Mouse (Mus musculus): Measurements from ENCODE around the gene Fmod. TPM values are rescaled to one million over a fixed set of nuclear protein-coding genes. Genes with fewer than 3 reads are reported as not detected.

Fmod gene
- total RNA-seq (2022), result 100 to 1,000 TPM in 1 of 4 experiments, 10 to 100 TPM in 3; 25.4 to 104 (median 52.6) TPM

- DNase-seq (ENCODE audit: low spot score in 2 of 2), result no peak
Measured at GRCm38 (mm10) chr1:134037172-134037571, at the start of gene Fmod. TSS of gene Fmod (plus strand) at chr1:134037254.

- DNase-seq (ENCODE audit: low spot score in 2 of 2), result no peak
Measured at GRCm38 (mm10) chr1:133988845-133989244, 48.2 kb upstream of the Fmod start.

- DNase-seq (ENCODE audit: low spot score in 2 of 2), result no peak
Measured at GRCm38 (mm10) chr1:133991277-133991676, 45.8 kb upstream of the Fmod start.

GRCm38 (mm10) chr1:134005490-134005889 is 31.6 kb upstream of the Fmod start:
- no peak for DNase-seq (ENCODE audit: low spot score in 2 of 2)

GRCm38 (mm10) chr1:134006105-134006764 is 30.8 kb upstream of the Fmod start:
- no peak for DNase-seq (ENCODE audit: low spot score in 2 of 2)

- no peak for DNase-seq (ENCODE audit: low spot score in 2 of 2)
Measured at GRCm38 (mm10) chr1:134024293-134024971, 12.6 kb upstream of the Fmod start.

GRCm38 (mm10) chr1:134025975-134026374 is 11.1 kb upstream of the Fmod start:
- DNase-seq (ENCODE audit: low spot score in 2 of 2), result no peak

GRCm38 (mm10) chr1:134026741-134027140 is 10.3 kb upstream of the Fmod start:
- DNase-seq (ENCODE audit: low spot score in 2 of 2), result no peak

GRCm38 (mm10) chr1:134028161-134028846 is 8.8 kb upstream of the Fmod start:
- DNase-seq (ENCODE audit: low spot score in 2 of 2), result no peak

- DNase-seq (ENCODE audit: low spot score in 2 of 2), result no peak
Measured at GRCm38 (mm10) chr1:134036492-134036891, 562 bp upstream of the Fmod start.

- no peak for DNase-seq (ENCODE audit: low spot score in 2 of 2)
Measured at GRCm38 (mm10) chr1:134038336-134038735, 1.3 kb downstream of the Fmod start.

GRCm38 (mm10) chr1:134039361-134039760 is 2.3 kb downstream of the Fmod start:
- DNase-seq (ENCODE audit: low spot score in 2 of 2), result no peak

GRCm38 (mm10) chr1:134041900-134042299 is 4.8 kb downstream of the Fmod start:
- DNase-seq (ENCODE audit: low spot score in 2 of 2), result no peak

- no peak for DNase-seq (ENCODE audit: low spot score in 2 of 2)
Measured at GRCm38 (mm10) chr1:134042341-134042740, 5.3 kb downstream of the Fmod start.

- no peak for DNase-seq (ENCODE audit: low spot score in 2 of 2)
Measured at GRCm38 (mm10) chr1:134044805-134045204, 7.8 kb downstream of the Fmod start.

- peak in 1 of 2 experiments; percentile 50 for DNase-seq (ENCODE audit: low spot score in 2 of 2)
Measured at GRCm38 (mm10) chr1:134045971-134046370, 8.9 kb downstream of the Fmod start.

GRCm38 (mm10) chr1:134046387-134046786 is 9.3 kb downstream of the Fmod start:
- DNase-seq (ENCODE audit: low spot score in 2 of 2), result no peak

GRCm38 (mm10) chr1:134047431-134047830 is 10.4 kb downstream of the Fmod start:
- no peak for DNase-seq (ENCODE audit: low spot score in 2 of 2)

- no peak for DNase-seq (ENCODE audit: low spot score in 2 of 2)
Measured at GRCm38 (mm10) chr1:134048759-134049158, 11.7 kb downstream of the Fmod start.

GRCm38 (mm10) chr1:134049542-134049941 is 12.5 kb downstream of the Fmod start:
- no peak for DNase-seq (ENCODE audit: low spot score in 2 of 2)

GRCm38 (mm10) chr1:134053207-134053606 is 16.2 kb downstream of the Fmod start:
- DNase-seq (ENCODE audit: low spot score in 2 of 2), result peak; percentile 69 to 75

- DNase-seq (ENCODE audit: low spot score in 2 of 2), result no peak
Measured at GRCm38 (mm10) chr1:134055058-134055457, 18.0 kb downstream of the Fmod start.
